Mouse (Mus musculus) layer of hippocampus, postnatal 10 days (tissue): ENCODE data around the gene Evpl. TPM values are rescaled to one million over a fixed set of nuclear protein-coding genes. Genes with fewer than 3 reads are reported as not detected.

ENCODE experiments used
- DNase-seq, 2 experiments: peaks; one replicate each; pipeline ENCODE4 v3.0.0; 2021; ENCODE audit warnings: low spot score in 2 of 2
- total RNA-seq, 2 experiments: library from RNA; stranded (reverse); gene quantifications; 2 replicates each; pipeline ENCODE4 v1.2.3; 2021

Evpl gene
- total RNA-seq, 2 experiments from 2014 or later: 0.57 to 0.65 TPM

- no peak for DNase-seq
These were observed 61.9 kb downstream of the Evpl start for GRCm38 (mm10) chr11:116176010-116176409.

DNA sequence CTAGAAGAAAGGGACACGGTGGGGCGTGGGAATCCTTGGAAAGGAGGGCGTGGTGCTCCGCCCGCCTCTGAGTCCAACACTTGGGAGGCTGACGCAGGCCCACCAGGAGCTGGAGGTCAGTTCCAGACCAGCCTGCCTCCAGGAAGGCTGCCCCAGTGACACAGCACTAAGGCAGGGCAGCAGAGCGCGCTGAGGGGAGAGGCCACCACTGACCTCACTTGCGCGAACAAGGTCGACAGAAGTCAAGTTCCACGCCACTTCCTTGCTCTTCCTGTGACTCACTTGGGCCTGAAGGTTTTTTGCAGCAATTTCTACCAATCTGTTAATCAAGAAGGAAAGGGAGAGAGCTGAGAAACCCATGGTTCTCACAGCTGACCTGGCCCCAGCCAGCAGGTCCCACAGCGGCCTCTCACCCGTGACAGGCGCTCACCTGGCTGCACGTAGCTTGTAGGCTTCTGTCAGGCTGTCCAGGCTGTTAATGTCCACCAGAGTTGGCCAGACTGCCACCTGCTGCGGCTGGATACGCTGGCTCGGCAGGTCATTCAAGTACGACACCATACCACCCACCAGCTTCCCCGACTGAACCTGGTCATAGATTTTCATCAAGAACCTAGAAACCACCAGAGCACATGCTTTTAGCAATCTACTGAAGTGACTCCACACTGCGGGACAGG is 63.0 kb downstream of the Evpl start:
- DNase-seq: no peak

GRCm38 (mm10) chr11:116171959-116172358 is 65.9 kb downstream of the Evpl start:
- no peak for DNase-seq

Other genes with a start within 250 kb of the Evpl start
- 10 to 100 TPM; 20.5 to 24.7 TPM for gene Galk1, start 225.4 kb downstream of the Evpl start, total RNA-seq
- 100 to 1,000 TPM; 400 to 469 TPM for gene H3f3b, start 210.1 kb downstream of the Evpl start, total RNA-seq
- gene Unk, start 207.8 kb downstream of the Evpl start, total RNA-seq: 10 to 100 TPM; 23.9 to 28.1 TPM
- 1 to 10 TPM; 1.3 TPM for gene Unc13d, start 160.1 kb downstream of the Evpl start, total RNA-seq
- gene Wbp2, start 151.1 kb downstream of the Evpl start, total RNA-seq: 100 to 1,000 TPM; 199 to 238 TPM
- 1 to 10 TPM; 6.4 to 7.2 TPM for gene Trim47, start 110.9 kb downstream of the Evpl start, total RNA-seq
- 1 to 10 TPM; 5.3 to 5.5 TPM for gene Trim65, start 106.9 kb downstream of the Evpl start, total RNA-seq
- 10 to 100 TPM; 55.6 to 64.8 TPM for gene Mrpl38, start 99.2 kb downstream of the Evpl start, total RNA-seq
- gene Fbf1, start 69.9 kb downstream of the Evpl start, total RNA-seq: 10 to 100 TPM; 84.7 to 94.9 TPM
- 10 to 100 TPM; 39.0 to 46.2 TPM for gene Ten1, start 39.2 kb downstream of the Evpl start, total RNA-seq
- gene Acox1, start 39.0 kb downstream of the Evpl start, total RNA-seq: 100 to 1,000 TPM; 112 to 116 TPM
- 10 to 100 TPM; 50.5 to 51.9 TPM for gene Srp68, start 36.1 kb upstream of the Evpl start, total RNA-seq
- gene Galr2, start 42.9 kb upstream of the Evpl start, total RNA-seq: not detected
- 10 to 100 TPM; 84.6 to 97.9 TPM for gene Exoc7, start 69.2 kb upstream of the Evpl start, total RNA-seq
- 10 to 100 TPM in 1 of 2 experiments, 1 to 10 TPM in 1; 9.5 to 10.4 TPM for gene Foxj1, start 97.3 kb upstream of the Evpl start, total RNA-seq
- 100 to 1,000 TPM; 184 to 186 TPM for gene Rnf157, start 175.0 kb upstream of the Evpl start, total RNA-seq
- gene Ubald2, start 196.0 kb upstream of the Evpl start, total RNA-seq: 10 to 100 TPM; 35.7 to 46.1 TPM
- under 1 TPM in 1 of 2 experiments, not detected in 1; 0.18 TPM for gene Qrich2, start 228.2 kb upstream of the Evpl start, total RNA-seq